Mouse (Mus musculus) midbrain, embryonic 12.5 days (tissue): ENCODE results near the gene Poc1b. TPM values are rescaled to one million over a fixed set of nuclear protein-coding genes. Genes with fewer than 3 reads are reported as not detected.

ENCODE experiments used
- ATAC-seq: fragments of 200-750 bp; cut with Nextera tagmentation; 2 replicates; pipeline ENCODE4 v1.8.0; 2017; ENCODE audit warnings: low read depth, moderate TSS enrichment, moderate library complexity; ENCODE audit not compliant: low FRiP score
- H3K27ac ChIP-seq: fragments of 300-500 bp; sonication (generic); replicated peaks from 2 replicates; pipeline ENCODE4 v1.5.1; 2016; ENCODE audit warnings: mild to moderate bottlenecking
- H3K27me3 ChIP-seq: fragments of 300-500 bp; sonication (generic); 2 replicates; pipeline ENCODE4 v1.6.1; 2016; ENCODE audit warnings: mild to moderate bottlenecking
- H3K36me3 ChIP-seq: fragments of 300-500 bp; sonication (generic); 2 replicates; pipeline ENCODE4 v1.6.1; 2016
- H3K4me1 ChIP-seq: fragments of 300-500 bp; sonication (generic); 2 replicates; pipeline ENCODE4 v1.6.1; 2016
- H3K4me2 ChIP-seq: fragments of 300-500 bp; sonication (generic); replicated peaks from 2 replicates; pipeline ENCODE4 v1.6.1; 2016; ENCODE audit warnings: mild to moderate bottlenecking, moderate library complexity
- H3K4me3 ChIP-seq: fragments of 300-500 bp; sonication (generic); 2 replicates; pipeline ENCODE4 v1.5.1; 2016; ENCODE audit warnings: mild to moderate bottlenecking
- H3K9ac ChIP-seq: fragments of 300-500 bp; sonication (generic); replicated peaks from 2 replicates; pipeline ENCODE4 v1.6.1; 2016; ENCODE audit warnings: mild to moderate bottlenecking, moderate library complexity
- H3K9me3 ChIP-seq: fragments of 300-500 bp; sonication (generic); 2 replicates; pipeline ENCODE4 v1.6.1; 2016; ENCODE audit warnings: mild to moderate bottlenecking
- WGBS: fragments of 180-500 bp; shearing (Covaris S2); methylation state at CpG from one replicate; pipeline ENCODE4 v1.1.7; 2016; 5-methylcytosine and 5-hydroxymethylcytosine counted together
- polyA plus RNA-seq: library from polyadenylated mRNA; unstranded; fragments of >200 nt; fragmentation: Nextera tagmentation; extraction: Ambion mirVana; gene quantifications from 2 replicates; pipeline ENCODE4 v1.2.1, GENCODE M21; 2016

The Poc1b gene
- polyA plus RNA-seq, 1 experiment from 2014 or later = 20.4 TPM

GRCm38 (mm10) chr10:99241284-99241828, 134.5 kb downstream of the Poc1b start:
- no peak for ATAC-seq
- Histone ChIP-seq H3K4me2 (no peak overlapping the region), H3K4me3 (no peak overlapping the region), H3K9me3 (no peaks in the 10 kb centered on the region), H3K9ac (no peak overlapping the region), H3K36me3 (no peaks in the 10 kb centered on the region), H3K4me1 (no peaks in the 10 kb centered on the region), H3K27ac (no peak overlapping the region), H3K27me3 (no peaks in the 10 kb centered on the region)
- 94% methylated on average over 7 of the region's 7 CpGs for WGBS

- H3K4me1 ChIP-seq = no peaks in the 10 kb centered on the region
- ATAC-seq = no peak
- WGBS = 87% methylated on average over 16 of the region's 16 CpGs
- no peak overlapping the region for H3K27ac ChIP-seq
- H3K4me3 ChIP-seq = no peak overlapping the region
- no peaks in the 10 kb centered on the region for H3K36me3 ChIP-seq
- H3K9ac ChIP-seq = no peak overlapping the region
- H3K9me3 ChIP-seq = no peaks in the 10 kb centered on the region
- H3K4me2 ChIP-seq = no peak overlapping the region
- H3K27me3 ChIP-seq = no peaks in the 10 kb centered on the region
Observed at GRCm38 (mm10) chr10:99241829-99242711, 135.2 kb downstream of the Poc1b start.

GRCm38 (mm10) chr10:99242721-99243120, 135.9 kb downstream of the Poc1b start:
- H3K9ac ChIP-seq = no peak overlapping the region
- no peak for ATAC-seq
- no peaks in the 10 kb centered on the region for H3K9me3 ChIP-seq
- H3K4me2 ChIP-seq = no peak overlapping the region
- H3K4me3 ChIP-seq = no peak overlapping the region
- H3K27ac ChIP-seq = no peak overlapping the region
- no peaks in the 10 kb centered on the region for H3K4me1 ChIP-seq
- no peaks in the 10 kb centered on the region for H3K27me3 ChIP-seq
- H3K36me3 ChIP-seq = no peaks in the 10 kb centered on the region
- WGBS = 76% methylated on average over 10 of the region's 10 CpGs

- 77% methylated on average over 5 of the region's 5 CpGs for WGBS
- no peak for ATAC-seq
- no peak overlapping the region for H3K9ac ChIP-seq
- no peak overlapping the region for H3K27ac ChIP-seq
- H3K36me3 ChIP-seq = no peaks in the 10 kb centered on the region
- H3K4me1 ChIP-seq = no peaks in the 10 kb centered on the region
- H3K4me2 ChIP-seq = no peak overlapping the region
- no peaks in the 10 kb centered on the region for H3K9me3 ChIP-seq
- H3K4me3 ChIP-seq = no peak overlapping the region
- H3K27me3 ChIP-seq = no peaks in the 10 kb centered on the region
Observed at GRCm38 (mm10) chr10:99243907-99244489, 137.2 kb downstream of the Poc1b start.

GRCm38 (mm10) chr10:99244655-99245260, 137.9 kb downstream of the Poc1b start:
- Histone ChIP-seq H3K27me3 (no peaks in the 10 kb centered on the region), H3K9ac (no peak overlapping the region), H3K4me2 (no peak overlapping the region), H3K4me3 (no peak overlapping the region), H3K36me3 (no peaks in the 10 kb centered on the region), H3K9me3 (no peaks in the 10 kb centered on the region), H3K4me1 (no peaks in the 10 kb centered on the region), H3K27ac (no peak overlapping the region)
- WGBS = 62% methylated on average over 7 of the region's 7 CpGs
- ATAC-seq = no peak

- Histone ChIP-seq H3K27me3 (no peaks in the 10 kb centered on the region), H3K9me3 (no peaks in the 10 kb centered on the region), H3K36me3 (no peaks in the 10 kb centered on the region), H3K4me3 (no peak overlapping the region), H3K9ac (no peak overlapping the region), H3K4me2 (no peak overlapping the region), H3K4me1 (no peaks in the 10 kb centered on the region), H3K27ac (no peak overlapping the region)
- WGBS = 76% methylated on average over 20 of the region's 20 CpGs
- ATAC-seq = no peak
Observed at GRCm38 (mm10) chr10:99246797-99247508, 140.1 kb downstream of the Poc1b start.

Other genes starting within 250 kb of the Poc1b start
- 105 and 116 TPM in 2 replicates for gene Atp2b1, start 192.6 kb upstream of the Poc1b start, polyA plus RNA-seq
- gene Galnt4, start 1.1 kb downstream of the Poc1b start, polyA plus RNA-seq = 5.1 and 5.3 TPM in 2 replicates
- gene Phxr2, start 19.3 kb downstream of the Poc1b start, polyA plus RNA-seq = not detected in 2 replicates
- 23.9 and 24.3 TPM in 2 replicates for gene Dusp6, start 156.2 kb downstream of the Poc1b start, polyA plus RNA-seq